Mouse (Mus musculus) R1 (cell line): ENCODE data around the gene Socs1.

Experiments used
- DNase-seq: peaks from one replicate; pipeline ENCODE4 v3.0.0-alpha.2; 2018; ENCODE audit warnings: low read depth, low spot score

Gene Socs1

GRCm38 (mm10) chr16:10763540-10764264 is 21.6 kb downstream of the Socs1 start:
- no peak for DNase-seq

DNA sequence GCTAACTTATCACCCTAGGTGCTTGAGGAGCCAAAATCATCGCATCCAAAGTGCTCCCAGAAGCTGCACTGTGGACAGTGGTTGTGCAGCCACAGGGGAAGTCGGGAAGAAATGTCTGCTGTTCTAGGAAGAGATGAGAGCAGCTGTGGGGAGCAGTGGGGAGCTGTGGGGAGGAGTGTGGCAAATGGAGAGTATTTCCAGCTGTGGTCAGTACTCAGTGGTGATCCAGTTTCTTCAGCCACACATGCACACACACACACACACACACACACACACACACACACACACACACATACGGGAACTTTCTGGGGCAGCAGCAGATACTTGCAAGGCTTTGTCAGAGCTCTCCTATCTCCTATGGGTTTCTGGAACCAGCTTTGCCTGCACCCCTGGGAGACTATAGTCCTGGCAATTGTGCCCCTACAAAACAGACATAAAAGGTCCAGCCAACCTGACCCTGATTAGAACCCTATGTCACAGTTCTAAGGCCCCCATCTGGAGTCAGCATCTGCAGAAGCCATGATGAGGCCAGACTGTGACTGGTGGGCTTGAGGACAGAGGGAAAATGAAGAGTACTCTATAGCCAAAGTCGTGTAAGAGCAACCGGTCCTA is 22.7 kb downstream of the Socs1 start:
- DNase-seq: no peak

DNA sequence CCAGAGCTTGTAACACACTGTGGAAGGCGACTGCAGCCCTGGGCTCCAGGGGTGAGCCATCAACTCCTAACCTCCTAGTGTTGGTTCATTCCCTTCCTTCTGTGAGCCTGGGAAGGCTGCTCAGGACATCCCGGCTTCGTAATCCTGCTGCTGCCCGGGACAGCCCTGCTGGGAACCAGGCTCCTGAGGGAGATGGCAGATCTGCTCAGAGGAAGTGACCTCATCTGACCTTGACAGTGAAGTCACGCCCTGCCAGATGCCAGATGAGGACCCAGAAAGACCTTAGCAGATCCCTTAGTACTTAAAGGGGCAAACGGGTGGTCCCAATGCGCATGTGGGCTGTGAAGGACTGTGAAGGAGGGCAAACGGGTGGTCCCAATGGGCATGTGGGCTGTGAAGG is 24.2 kb downstream of the Socs1 start:
- DNase-seq: no peak

GRCm38 (mm10) chr16:10756168-10756567 is 29.2 kb downstream of the Socs1 start:
- no peak for DNase-seq

DNA sequence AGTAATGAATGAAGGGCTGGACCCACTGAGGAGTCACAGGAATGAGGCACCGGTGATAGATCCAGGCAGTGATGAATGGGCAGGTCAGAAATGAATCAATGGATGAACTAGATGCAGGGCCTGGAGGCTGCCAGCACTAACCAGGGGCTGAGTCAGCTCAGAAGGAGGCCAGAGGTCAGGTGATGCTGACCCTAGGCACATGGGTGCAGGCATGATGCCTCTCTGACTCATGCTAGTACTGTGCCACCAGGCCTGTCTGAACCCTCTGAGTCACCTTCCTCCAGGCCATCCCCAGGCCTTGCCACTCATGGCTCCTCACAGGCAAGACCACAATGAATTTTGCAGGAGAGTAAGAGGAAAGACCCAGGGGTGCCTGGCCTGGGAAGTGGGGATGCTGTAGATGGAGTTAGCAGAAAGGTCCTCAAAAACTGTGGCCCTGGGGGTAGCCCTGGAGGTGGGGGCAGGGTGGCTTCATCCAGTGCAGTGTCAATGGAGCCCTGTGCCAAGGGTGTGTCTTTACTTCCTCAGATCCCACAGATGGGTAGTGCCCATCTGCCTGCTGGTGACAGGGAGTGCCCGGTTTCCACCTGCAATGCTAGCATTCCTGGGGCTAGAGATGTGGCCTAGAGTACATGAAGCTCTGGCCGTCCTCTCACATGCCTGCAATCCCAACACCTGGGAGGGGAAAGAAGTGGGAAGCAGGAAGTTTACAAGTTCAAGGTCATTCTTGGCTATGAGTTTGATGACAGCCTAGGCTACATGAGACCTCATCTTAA is 30.6 kb downstream of the Socs1 start:
- DNase-seq: no peak

- DNase-seq: no peak
Observed at GRCm38 (mm10) chr16:10749824-10750223, 35.5 kb downstream of the Socs1 start.

DNA sequence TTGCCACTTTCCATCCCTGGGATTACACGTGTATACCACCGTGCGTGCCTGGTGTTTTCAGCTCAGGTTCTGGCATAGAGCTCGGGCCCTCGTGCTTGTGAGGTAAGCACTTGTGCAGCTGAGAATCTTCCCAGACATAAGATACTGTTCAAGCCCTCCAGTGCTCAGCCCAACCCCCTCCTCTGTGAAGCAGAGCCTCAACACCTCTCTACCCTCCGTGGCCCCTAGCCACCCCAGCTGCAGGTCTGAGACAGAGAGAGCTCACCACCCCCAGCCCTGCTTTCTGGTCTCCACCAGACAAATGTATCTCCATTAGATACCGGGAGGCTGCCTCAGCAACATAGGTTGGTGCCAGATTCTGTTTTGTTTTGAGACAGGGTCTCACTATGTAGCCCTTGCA is 36.1 kb downstream of the Socs1 start:
- DNase-seq: no peak

GRCm38 (mm10) chr16:10741082-10741481 is 44.3 kb downstream of the Socs1 start:
- DNase-seq: no peak

- no peak for DNase-seq
Observed at GRCm38 (mm10) chr16:10739854-10740398, 45.4 kb downstream of the Socs1 start.

- DNase-seq: no peak
Observed at GRCm38 (mm10) chr16:10738866-10739265, 46.5 kb downstream of the Socs1 start.

- DNase-seq: no peak
Observed at GRCm38 (mm10) chr16:10737571-10737970, 47.8 kb downstream of the Socs1 start.

DNA sequence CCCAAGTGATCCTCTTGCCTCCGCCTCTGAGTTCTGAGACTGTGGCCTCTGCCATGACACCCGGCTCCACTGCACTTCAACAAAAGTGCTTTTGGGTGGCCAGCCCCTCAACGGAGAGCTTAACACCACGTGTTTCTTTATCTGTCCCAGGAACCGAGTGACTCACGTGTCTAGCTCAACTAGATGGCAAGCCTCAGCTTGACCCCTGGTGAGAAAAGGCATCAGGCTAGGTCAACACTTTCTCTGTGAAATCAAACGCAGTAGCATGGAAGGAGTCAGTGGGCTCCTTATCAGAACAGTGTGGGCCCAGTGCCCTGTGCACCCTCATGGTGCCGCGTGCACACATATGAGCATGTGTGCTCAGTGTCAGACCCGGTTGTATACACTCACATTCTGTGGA is 49.0 kb downstream of the Socs1 start:
- DNase-seq: no peak

GRCm38 (mm10) chr16:10735781-10736180 is 49.6 kb downstream of the Socs1 start:
- DNase-seq: no peak

DNA sequence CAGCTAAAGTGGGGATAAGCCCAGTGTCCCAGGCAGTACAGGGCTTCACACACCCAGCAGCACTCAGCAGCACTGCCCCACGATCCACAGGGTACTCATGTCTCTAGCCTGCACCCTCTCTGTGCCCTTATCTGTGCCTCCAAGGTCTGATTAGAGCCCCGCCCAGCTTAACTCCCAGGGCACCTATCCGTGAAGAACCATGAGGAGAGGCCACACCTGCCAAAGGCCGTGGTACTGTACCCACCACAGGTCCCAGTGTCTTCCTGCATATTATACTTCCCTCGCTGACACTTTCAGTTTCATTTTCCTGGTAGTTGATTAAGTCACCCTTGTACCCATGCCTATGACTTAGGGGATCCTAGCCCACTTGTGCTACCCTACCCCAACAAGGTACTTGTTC is 52.9 kb downstream of the Socs1 start:
- DNase-seq: no peak
